Mouse (Mus musculus) ES-Bruce4 (cell line): ENCODE measurements around the gene Tbc1d2. TPM values are rescaled to one million over a fixed set of nuclear protein-coding genes. Genes with fewer than 3 reads are reported as not detected.

Source experiments
- H3K27ac ChIP-seq: 2 replicates; pipeline ENCODE4 v1.5.1; 2012; ENCODE audit warnings: low read length, inconsistent platforms; ENCODE audit not compliant: insufficient read depth
- H3K27me3 ChIP-seq: 2 replicates; pipeline ENCODE4 v1.6.1; 2012; ENCODE audit warnings: mild to moderate bottlenecking, low read length, inconsistent platforms; ENCODE audit not compliant: control insufficient read depth, poor library complexity, insufficient read depth, severe bottlenecking
- H3K36me3 ChIP-seq: 2 replicates; pipeline ENCODE4 v1.6.1; 2012; ENCODE audit warnings: inconsistent platforms, mild to moderate bottlenecking, low read length, moderate library complexity; ENCODE audit not compliant: control insufficient read depth, poor library complexity, insufficient read depth, severe bottlenecking
- H3K4me1 ChIP-seq: one replicate; pipeline ENCODE4 v1.8.1; 2011; ENCODE audit warnings: low read length; ENCODE audit not compliant: control insufficient read depth, insufficient read depth
- H3K4me3 ChIP-seq: 2 replicates; pipeline ENCODE4 v1.5.1; 2011; ENCODE audit warnings: low read depth, mild to moderate bottlenecking, low read length
- H3K9ac ChIP-seq: 2 replicates; pipeline ENCODE4 v1.6.1; 2012; ENCODE audit warnings: low read depth, mild to moderate bottlenecking, inconsistent platforms; ENCODE audit not compliant: poor library complexity, severe bottlenecking
- H3K9me3 ChIP-seq: replicated peaks from 2 replicates; pipeline ENCODE4 v1.6.1; 2012; ENCODE audit warnings: mild to moderate bottlenecking, low read length, inconsistent platforms; ENCODE audit not compliant: control insufficient read depth, poor library complexity, insufficient read depth, severe bottlenecking
- CTCF ChIP-seq: IDR thresholded peaks from one replicate; pipeline ENCODE4 v1.8.1; 2011; ENCODE audit warnings: low read depth, low read length
- EP300 ChIP-seq: IDR thresholded peaks from 2 replicates; pipeline ENCODE4 v1.6.1; 2011; ENCODE audit warnings: low read depth, low read length; ENCODE audit not compliant: insufficient read depth
- POLR2A ChIP-seq: IDR thresholded peaks from one replicate; pipeline ENCODE4 v1.8.1; 2011; ENCODE audit warnings: low read length; ENCODE audit not compliant: insufficient read depth
- polyA plus RNA-seq: library from polyadenylated mRNA; stranded (reverse); fragments of >200 nt; gene quantifications from 2 replicates; pipeline ENCODE4 v1.2.4, GENCODE M21; 2011; ENCODE audit warnings: low read depth; ENCODE audit not compliant: missing spikeins, insufficient read depth, insufficient read length

The Tbc1d2 gene
- polyA plus RNA-seq, 1 experiment = 7.7 TPM

DNA sequence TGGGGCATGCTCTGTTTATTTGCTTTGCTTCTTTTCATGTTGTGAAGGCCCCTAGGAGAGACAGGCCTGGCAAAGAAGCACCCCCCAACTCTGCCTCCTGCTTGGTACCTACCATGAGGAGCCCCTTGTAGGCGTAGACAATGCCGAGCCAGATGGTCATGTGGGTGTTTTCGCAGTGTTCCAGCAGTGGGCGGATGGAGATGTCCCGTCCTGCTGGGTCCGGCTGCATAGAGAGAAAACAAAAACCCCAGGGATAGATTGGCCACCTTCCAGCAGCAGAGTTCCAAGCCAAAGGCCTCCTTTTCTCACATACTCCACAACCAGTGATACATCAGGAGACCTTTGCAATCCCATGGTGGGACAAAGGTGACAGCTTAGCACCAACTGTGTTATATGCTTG is 34.2 kb upstream of the Tbc1d2 start:
- Histone ChIP-seq H3K4me1 (no peaks in the 10 kb centered on the region), H3K27ac (no peak overlapping the region), H3K36me3 (no peaks in the 10 kb centered on the region), H3K27me3 (no peaks in the 10 kb centered on the region), H3K9ac (no peak overlapping the region), H3K9me3 (no peaks in the 10 kb centered on the region), H3K4me3 (no peak overlapping the region)
- TF ChIP-seq POLR2A = no peak
- no peak for TF ChIP-seq CTCF
- no peak for TF ChIP-seq EP300

DNA sequence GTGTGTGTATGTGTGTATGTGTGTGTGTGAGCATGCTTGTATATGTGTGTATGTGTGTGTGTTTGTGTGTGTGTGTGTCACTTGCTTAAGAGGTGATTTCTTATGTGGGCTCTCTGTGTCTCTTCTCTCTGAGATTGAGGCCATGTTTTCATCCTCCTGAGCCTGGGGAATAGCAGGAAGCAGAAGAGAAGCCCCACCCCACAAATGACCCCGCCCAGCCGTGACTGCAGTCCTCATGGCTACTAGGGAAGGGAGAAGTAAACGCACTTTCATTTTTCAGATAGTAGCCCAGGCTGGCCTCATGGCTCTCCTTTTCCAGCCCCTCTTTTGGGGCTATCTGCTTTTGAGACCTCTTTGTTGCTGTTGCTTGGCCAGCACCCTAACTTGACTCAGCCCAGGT is 26.6 kb upstream of the Tbc1d2 start:
- H3K4me3 ChIP-seq = no peak overlapping the region
- H3K27ac ChIP-seq = no peak overlapping the region
- H3K36me3 ChIP-seq = no peaks in the 10 kb centered on the region
- H3K9ac ChIP-seq = no peak overlapping the region
- TF ChIP-seq CTCF = no peak
- no peak for TF ChIP-seq EP300
- no peak for TF ChIP-seq POLR2A
- H3K27me3 ChIP-seq = no peaks in the 10 kb centered on the region
- no peaks in the 10 kb centered on the region for H3K4me1 ChIP-seq
- H3K9me3 ChIP-seq = no peaks in the 10 kb centered on the region

DNA sequence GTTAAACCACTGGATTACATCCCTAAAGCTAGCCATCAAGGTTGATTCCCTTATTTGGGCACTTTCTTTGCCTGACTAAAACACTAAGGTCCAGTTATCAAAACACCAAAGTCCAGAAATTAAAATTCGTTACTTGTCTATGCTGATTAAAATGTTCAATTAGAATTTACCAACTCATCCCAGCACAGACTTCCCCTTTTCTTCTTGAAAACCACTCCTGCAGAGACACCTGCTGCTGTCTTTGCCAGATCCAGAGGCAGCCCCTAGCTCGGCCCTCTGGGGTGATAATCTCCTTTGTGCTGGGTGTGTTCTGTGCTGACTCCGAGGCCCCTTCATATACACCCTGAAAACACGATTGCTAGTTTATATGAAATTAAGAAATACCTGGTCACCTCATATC is 26.0 kb upstream of the Tbc1d2 start:
- no peak overlapping the region for H3K4me3 ChIP-seq
- no peaks in the 10 kb centered on the region for H3K27me3 ChIP-seq
- H3K4me1 ChIP-seq = no peaks in the 10 kb centered on the region
- no peaks in the 10 kb centered on the region for H3K9me3 ChIP-seq
- TF ChIP-seq CTCF (no peak), EP300 (no peak)
- H3K27ac ChIP-seq = no peak overlapping the region
- no peaks in the 10 kb centered on the region for H3K36me3 ChIP-seq
- H3K9ac ChIP-seq = no peak overlapping the region

DNA sequence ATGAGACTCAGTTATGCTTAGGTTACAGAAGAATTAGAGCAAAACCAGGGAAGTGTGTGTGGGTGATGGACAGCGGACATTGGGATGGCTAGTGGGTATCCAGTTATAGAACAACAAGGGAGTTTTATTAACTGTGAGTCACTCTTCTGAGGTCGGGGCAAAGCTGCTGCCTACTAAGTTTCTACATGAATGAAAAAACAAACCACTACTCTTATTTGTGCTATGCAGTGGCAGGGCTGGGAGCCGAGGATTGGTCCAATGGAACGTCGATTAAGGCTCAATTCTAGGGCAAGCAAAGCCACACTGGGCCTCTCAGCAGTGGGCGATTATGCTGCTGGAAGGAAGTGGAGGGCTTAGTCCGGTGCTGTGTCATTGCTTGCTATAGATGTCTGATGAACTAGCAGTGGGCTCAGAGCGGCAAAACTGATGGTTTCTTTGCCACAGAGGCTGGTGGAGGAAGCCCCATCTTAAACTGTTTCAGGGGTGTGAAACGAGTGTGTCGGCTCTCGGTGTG is 25.3 kb upstream of the Tbc1d2 start:
- Histone ChIP-seq H3K9me3 (no peaks in the 10 kb centered on the region), H3K36me3 (no peaks in the 10 kb centered on the region), H3K4me3 (no peak overlapping the region), H3K9ac (no peak overlapping the region), H3K4me1 (no peaks in the 10 kb centered on the region), H3K27me3 (no peaks in the 10 kb centered on the region), H3K27ac (no peak overlapping the region)
- TF ChIP-seq CTCF (no peak), EP300 (no peak)

DNA sequence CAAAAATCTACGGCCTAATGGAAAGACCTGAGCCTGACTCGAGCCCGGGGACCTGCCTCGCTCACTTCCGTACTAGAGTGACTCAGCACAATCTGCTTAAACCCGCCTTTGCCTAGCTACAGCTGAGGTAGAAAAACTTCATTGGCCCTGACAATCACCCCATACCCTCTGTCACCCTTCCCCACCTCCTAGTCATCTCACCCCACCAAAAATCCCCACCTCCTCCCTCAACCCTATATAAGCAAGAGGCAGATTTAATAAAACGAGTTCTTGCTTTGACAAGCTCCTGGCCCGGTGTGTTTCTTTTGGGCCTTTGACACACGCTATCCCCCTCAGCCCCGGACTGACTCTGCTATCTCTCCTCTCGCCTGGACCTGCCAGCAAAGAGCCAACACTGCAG is 18.6 kb upstream of the Tbc1d2 start:
- peaks cover 8% of the 10 kb centered on the region for H3K4me1 ChIP-seq
- no peak overlapping the region for H3K9ac ChIP-seq
- peak; percentile 84 for TF ChIP-seq EP300
- no peak for TF ChIP-seq CTCF
- H3K9me3 ChIP-seq = no peaks in the 10 kb centered on the region
- no peak overlapping the region for H3K4me3 ChIP-seq
- no peaks in the 10 kb centered on the region for H3K36me3 ChIP-seq
- no peaks in the 10 kb centered on the region for H3K27me3 ChIP-seq
- H3K27ac ChIP-seq = peak overlapping the region; percentile 70

DNA sequence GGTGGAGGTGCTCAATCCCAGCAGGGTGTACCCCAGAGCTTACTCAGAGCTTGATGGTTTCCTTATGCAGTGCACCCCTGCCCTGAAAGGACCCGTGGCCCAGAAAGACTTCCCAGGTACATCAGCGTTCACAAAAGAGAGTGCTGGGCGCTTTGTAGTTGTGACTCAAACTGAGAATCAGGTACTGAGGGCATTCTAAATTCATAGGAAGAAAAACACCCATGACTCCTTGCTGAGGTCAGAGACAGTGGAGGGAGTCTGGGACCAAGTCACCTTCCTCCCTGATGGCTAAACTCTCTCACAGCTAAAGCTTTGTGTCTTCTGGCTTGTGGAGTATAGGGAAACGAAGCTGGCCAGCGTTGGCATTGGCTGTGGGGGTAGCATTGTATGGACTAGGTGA is 16.4 kb upstream of the Tbc1d2 start:
- H3K4me3 ChIP-seq = peak overlapping the region; percentile 36
- TF ChIP-seq CTCF = no peak
- no peak for TF ChIP-seq EP300
- no peak for TF ChIP-seq POLR2A
- H3K27ac ChIP-seq = peak overlapping the region; percentile 99
- peak overlapping the region; percentile 64 for H3K9ac ChIP-seq
- no peaks in the 10 kb centered on the region for H3K36me3 ChIP-seq
- H3K4me1 ChIP-seq = peaks cover 15% of the 10 kb centered on the region
- H3K9me3 ChIP-seq = no peaks in the 10 kb centered on the region
- H3K27me3 ChIP-seq = no peaks in the 10 kb centered on the region
